In genomic region chr6:54592938-54593535, GRCm38 (mm10) we compare ENCODE assay signal across 8 mouse cellular contexts. TPM values are rescaled to one million over a fixed set of nuclear protein-coding genes. Genes with fewer than 3 reads are reported as not detected.
A peak's percentile ranks its signal among the peaks of the same experiment; 100 is the strongest.
DNase-seq lines count a peak whose midpoint lies in the region; ATAC-seq lines count a peak whose summit lies in the region.

No protein-coding gene starts in this region.

- peak overlapping the region; percentile 40; the same call in 1 of the 2 replicates for H3K27ac ChIP-seq in hindbrain, embryonic 14.5 days

- peak overlapping the region; percentile 77 for H3K4me2 ChIP-seq in hindbrain, embryonic 14.5 days (replicated peaks)

- peak overlapping the region; percentile 61 for H3K9ac ChIP-seq in hindbrain, embryonic 14.5 days

- no peaks in the 10 kb centered on the region for H3K36me3 ChIP-seq in hindbrain, embryonic 14.5 days (replicated peaks; ENCODE audit: control insufficient read depth, insufficient read depth)

- peaks cover 30% of the 10 kb centered on the region for H3K4me1 ChIP-seq in hindbrain, embryonic 14.5 days (replicated peaks; ENCODE audit: control insufficient read depth, insufficient read depth, low read length)

- WGBS in hindbrain, embryonic 14.5 days: under 1% methylated on average over 20 of the region's 20 CpGs

- H3K4me3 ChIP-seq in hindbrain, embryonic 14.5 days (replicated peaks; ENCODE audit: low read length): peak overlapping the region; percentile 45

- peak; percentile 56 for DNase-seq in WW6 (ENCODE audit: low read depth, low spot score)
- DNase-seq in cerebellum, postnatal 36 days: peak; percentile 94 to 95
- DNase-seq in frontal cortex, postnatal 36 days (ENCODE audit: low spot score in 2 of 2): peak; percentile 93 to 96
- peak; percentile 91 for DNase-seq in hindbrain, embryonic 14.5 days (ENCODE audit: low spot score)
- DNase-seq in layer of hippocampus, postnatal 36 days: peak; percentile 91 to 93
- DNase-seq in lung, postnatal 25 days (ENCODE audit: low spot score): peak; percentile 96
- peak; percentile 81 for DNase-seq in retina, adult 2 months (ENCODE audit: low read depth, low spot score)
- peak; percentile 77 for DNase-seq in thymus, postnatal 25 days

- peak; percentile 92 for ATAC-seq in hindbrain, embryonic 14.5 days (ENCODE audit: low FRiP score)

- no peaks in the 10 kb centered on the region for H3K27me3 ChIP-seq in hindbrain, embryonic 14.5 days (ENCODE audit: control insufficient read depth, insufficient read depth, low read length)

- H3K9me3 ChIP-seq in hindbrain, embryonic 14.5 days (ENCODE audit: control insufficient read depth, low read length): no peaks in the 10 kb centered on the region

RNA-seq across cellular contexts. Expression of gene Plekha8, which starts 1.9 kb away (rescaled TPM):
- 13.0 and 14.0 TPM in 2 replicates for polyA plus RNA-seq in hindbrain, embryonic 14.5 days (2014; fragmentation: Nextera tagmentation; extraction: Ambion mirVana)
- 10 to 100 TPM; 13.0 to 14.0 TPM for total RNA-seq in layer of hippocampus, postnatal 36 days (2021)

RNA-seq across cellular contexts. Expression of gene Fkbp14, which starts 4.1 kb away (rescaled TPM):
- 11.7 and 13.1 TPM in 2 replicates for polyA plus RNA-seq in hindbrain, embryonic 14.5 days (2014; fragmentation: Nextera tagmentation; extraction: Ambion mirVana)
- total RNA-seq in layer of hippocampus, postnatal 36 days (2021): 10 to 100 TPM; 14.5 to 14.8 TPM

RNA-seq across cellular contexts. Expression of gene Scrn1, which starts 26.7 kb away (rescaled TPM):
- polyA plus RNA-seq in hindbrain, embryonic 14.5 days (2014; fragmentation: Nextera tagmentation; extraction: Ambion mirVana): 103 and 105 TPM in 2 replicates
- total RNA-seq in layer of hippocampus, postnatal 36 days (2021): 10 to 100 TPM; 94.4 to 96.4 TPM

Comparison
In these comparisons a context has a peak if more than half of its experiments do, and no peak if none do; other contexts are left out.
1. Peak in every context shown above with its lines: DNase-seq, ATAC-seq, H3K4me3 ChIP-seq and H3K27ac ChIP-seq.